Mouse (Mus musculus) gastrocnemius, adult 2 months (tissue): ENCODE measurements around the gene Kirrel. TPM values are rescaled to one million over a fixed set of nuclear protein-coding genes. Genes with fewer than 3 reads are reported as not detected.

Experiments used
- DNase-seq: peaks from one replicate; pipeline ENCODE4 v3.0.0; 2022
- H3K27ac ChIP-seq: fragments of 200-600 bp; 2 replicates; pipeline ENCODE4 v1.8.1; 2022; ENCODE audit warnings: mild to moderate bottlenecking
- H3K4me3 ChIP-seq: fragments of 200-600 bp; 2 replicates; pipeline ENCODE4 v1.8.1; 2022; ENCODE audit warnings: mild to moderate bottlenecking, moderate library complexity
- CTCF ChIP-seq: fragments of 200-600 bp; IDR thresholded peaks from 2 replicates; pipeline ENCODE4 v1.8.1; 2022; ENCODE audit warnings: antibody characterized with exemption, mild to moderate bottlenecking, moderate library complexity
- intact Hi-C: fragments of 180-260 bp; cut with DNase I; formaldehyde crosslinking; loops from one replicate; pipeline ENCODE4 v1.15.1; 2025
- total RNA-seq, 2 experiments: library from RNA; stranded (reverse); gene quantifications; 2 replicates each; pipeline ENCODE4 v1.2.3; 2021

Kirrel gene
- total RNA-seq, 2 experiments from 2014 or later = 4.1 to 5.7 TPM

DNA sequence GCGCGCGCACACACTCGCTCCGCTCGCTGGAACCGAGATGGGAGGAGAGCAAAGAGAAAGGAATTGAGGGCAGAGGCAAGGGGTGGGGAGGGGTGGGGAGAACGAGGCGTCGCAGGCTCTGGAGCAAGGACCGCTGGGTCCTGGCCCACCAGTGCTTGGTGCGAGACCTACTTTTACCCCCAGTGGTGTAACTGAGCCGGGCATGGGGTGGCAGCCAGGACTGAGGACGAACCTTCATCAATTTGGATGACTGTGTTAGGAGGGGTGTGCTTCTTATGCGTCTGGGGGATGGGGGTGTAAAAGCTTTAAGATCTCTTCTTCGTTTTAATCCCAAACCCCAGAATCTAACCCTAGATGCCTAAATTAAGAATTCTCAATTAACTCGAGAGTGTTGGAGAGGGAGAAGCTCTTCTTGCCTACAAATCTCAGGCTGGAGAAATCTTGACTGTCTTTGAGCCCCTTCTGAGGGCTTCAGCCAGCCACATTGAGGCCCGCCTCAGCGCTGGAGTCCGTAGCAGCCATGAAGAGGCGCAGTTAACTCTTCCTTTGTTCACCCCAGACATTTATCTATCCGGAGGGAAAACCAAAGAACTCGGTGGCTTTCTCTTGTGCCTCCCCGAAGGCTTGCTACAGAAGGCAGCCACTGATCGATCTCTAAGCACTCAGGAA lies 356 bp upstream of the Kirrel start:
- peak overlapping the region; percentile 75 for H3K4me3 ChIP-seq
- intact Hi-C loops = loop anchor here (1.0 to 5.0 kb wide), 2 partner anchors 85 to 143 kb away; no protein-coding TSS in a partner anchor
- DNase-seq = no peak
- TF ChIP-seq CTCF = peak; percentile 13; the same call in 1 of the 2 replicates
- H3K27ac ChIP-seq = peak overlapping the region; percentile 91

- peak overlapping the region; percentile 75 for H3K4me3 ChIP-seq
- DNase-seq = no peak
- no peak for TF ChIP-seq CTCF
- intact Hi-C loops = no loop called here
- H3K27ac ChIP-seq = peak overlapping the region; percentile 91
Observed at GRCm38 (mm10) chr3:87173486-87174085, 961 bp downstream of the Kirrel start.

DNA sequence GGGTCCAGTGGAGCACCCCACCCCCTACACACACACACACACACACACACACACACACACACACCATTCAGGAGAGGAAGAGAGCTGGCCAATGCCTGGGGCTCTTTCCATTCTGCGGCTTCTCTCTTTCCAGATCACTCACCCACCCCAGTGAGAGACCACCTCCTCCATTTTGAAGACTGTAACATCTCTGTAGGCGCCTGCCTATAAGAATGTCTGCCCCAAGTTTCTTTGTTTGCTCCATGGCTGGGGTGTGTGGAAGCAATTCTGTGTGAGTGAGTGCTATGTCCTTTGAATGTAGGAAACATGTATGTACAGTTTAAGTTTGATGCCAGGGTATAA lies 1.5 kb downstream of the Kirrel start:
- intact Hi-C loops = no loop called here
- TF ChIP-seq CTCF = no peak
- DNase-seq = no peak
- peak overlapping the region; percentile 91 for H3K27ac ChIP-seq
- peak overlapping the region; percentile 75 for H3K4me3 ChIP-seq

DNA sequence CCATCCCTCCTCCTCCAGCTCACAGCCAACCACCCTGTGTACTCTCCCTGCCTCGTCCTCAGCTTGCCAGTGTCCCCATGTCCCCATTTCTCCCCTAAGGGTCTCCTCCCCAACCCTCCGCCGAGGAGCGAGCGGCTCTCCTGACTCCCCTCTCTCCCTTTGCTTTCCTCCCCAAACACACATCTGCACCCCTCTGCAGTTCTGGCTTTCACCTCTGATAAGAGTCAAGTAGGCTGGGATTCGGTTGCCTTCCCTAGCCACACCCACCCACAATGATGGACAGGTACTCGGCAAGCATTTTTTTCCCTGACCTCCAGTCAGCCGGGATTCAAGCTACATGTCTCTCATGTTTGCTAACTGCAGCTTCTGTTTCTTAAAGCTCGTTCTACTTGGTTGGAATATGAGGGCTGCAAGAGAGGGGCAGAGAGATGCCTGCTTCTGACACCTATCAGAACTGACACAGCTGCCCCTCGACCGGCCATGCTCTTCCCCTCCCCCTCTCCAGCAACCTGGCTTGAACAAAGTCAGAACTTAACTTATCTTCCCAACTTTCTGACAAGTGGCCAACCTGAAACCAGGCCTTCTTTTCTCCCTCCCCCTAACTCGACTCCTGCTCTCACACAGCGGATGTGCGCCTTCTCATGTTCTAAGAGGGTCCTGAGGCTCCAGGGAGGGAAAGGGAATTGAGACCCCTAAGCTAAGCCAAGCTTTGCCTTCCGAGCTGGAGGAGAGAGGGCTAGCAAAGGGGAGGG lies 2.0 kb downstream of the Kirrel start:
- DNase-seq = no peak
- TF ChIP-seq CTCF = no peak
- Histone ChIP-seq H3K27ac (peak overlapping the region; percentile 91), H3K4me3 (peak overlapping the region; percentile 75)
- intact Hi-C loops = no loop called here

DNA sequence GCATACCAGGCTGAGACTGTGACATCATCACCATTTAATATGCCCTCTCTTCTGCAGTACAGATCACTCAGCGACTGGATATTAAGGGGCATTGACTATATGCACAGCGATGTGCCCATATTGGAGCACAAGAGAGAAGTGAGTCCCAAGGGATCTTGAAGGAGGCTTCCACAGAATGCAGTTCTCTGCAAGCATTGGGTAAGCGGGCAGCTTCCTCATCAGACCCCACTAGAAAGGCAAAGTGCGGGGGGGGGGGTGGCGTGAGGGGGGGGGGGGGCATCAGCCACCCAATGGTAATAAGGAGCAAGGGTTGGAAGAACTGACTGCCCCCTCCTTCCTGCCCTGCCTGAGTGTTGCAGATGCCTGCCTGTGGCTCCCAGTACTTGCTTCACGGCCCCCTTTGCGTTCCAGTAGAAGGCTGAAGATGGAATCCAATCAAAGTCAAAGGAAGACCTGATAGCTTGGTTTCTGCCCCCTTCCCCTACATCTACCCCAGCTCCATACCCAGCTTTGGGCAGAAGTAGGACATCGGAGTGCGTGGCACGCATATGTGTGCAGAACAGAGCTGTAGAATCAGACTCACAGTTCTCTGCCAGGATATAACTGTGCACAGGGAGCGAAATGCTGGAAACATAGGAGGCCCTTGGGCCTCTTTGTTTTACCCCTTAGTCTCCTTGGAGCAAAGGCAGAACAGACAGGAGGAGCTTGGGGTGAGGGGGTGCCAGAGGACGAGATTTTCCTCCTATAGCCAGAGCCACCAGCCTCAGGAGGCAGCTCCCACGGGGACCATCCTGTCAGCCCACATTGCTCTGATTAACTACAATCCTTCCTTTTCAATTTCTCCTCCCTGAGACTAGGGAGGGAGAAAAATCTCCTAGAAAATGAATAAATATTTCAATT lies 3.1 kb downstream of the Kirrel start:
- intact Hi-C loops = no loop called here

DNA sequence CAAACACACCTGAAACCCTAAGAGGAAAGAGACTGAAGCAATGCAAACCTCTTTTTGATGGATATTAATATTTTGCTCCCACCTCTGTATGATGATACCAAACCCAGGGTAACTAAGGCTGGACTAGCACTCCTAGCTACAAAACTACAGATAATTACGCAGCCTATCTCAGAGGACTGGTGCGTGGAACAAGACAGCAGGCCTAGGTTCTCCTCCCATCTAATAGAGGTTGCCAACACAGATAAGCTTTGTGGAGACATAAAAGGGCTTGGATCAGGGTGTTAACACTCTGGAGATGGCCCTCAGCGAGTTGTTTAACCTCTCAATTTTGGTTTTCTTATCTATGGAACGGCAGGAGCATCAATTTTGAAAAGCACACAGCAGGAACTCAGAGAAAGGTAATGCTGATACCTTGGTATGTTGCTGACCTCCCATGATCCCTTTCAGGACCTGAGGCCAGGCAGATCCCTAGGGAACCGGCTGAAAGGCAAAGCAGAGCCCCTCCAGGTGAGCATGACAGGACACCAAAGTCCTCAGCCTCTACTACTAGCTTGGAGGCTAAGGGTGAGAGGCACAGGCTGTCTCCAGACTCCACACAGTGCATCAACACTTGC lies 5.0 kb downstream of the Kirrel start:
- no peak for DNase-seq
- intact Hi-C loops = no loop called here
- H3K4me3 ChIP-seq = no peak overlapping the region
- peak overlapping the region; percentile 53 for H3K27ac ChIP-seq
- no peak for TF ChIP-seq CTCF

More for the DNA sequence above, 3.1 kb downstream of the Kirrel start:
- TF ChIP-seq CTCF = no peak
- no peak for DNase-seq
- Histone ChIP-seq H3K27ac (peak overlapping the region; percentile 91), H3K4me3 (peak overlapping the region; percentile 75)

- Histone ChIP-seq H3K4me3 (peak overlapping the region; percentile 13; the same call in 1 of the 2 replicates), H3K27ac (peak overlapping the region; percentile 53)
- no peak for TF ChIP-seq CTCF
- peak; percentile 60 for DNase-seq
- intact Hi-C loops = no loop called here
Observed at GRCm38 (mm10) chr3:87168756-87169155, 5.8 kb downstream of the Kirrel start.

- H3K4me3 ChIP-seq = no peak overlapping the region
- no peak for DNase-seq
- TF ChIP-seq CTCF = no peak
- intact Hi-C loops = no loop called here
- peak overlapping the region; percentile 53; the same call in 1 of the 2 replicates for H3K27ac ChIP-seq
Observed at GRCm38 (mm10) chr3:87167621-87168020, 6.9 kb downstream of the Kirrel start.

DNA sequence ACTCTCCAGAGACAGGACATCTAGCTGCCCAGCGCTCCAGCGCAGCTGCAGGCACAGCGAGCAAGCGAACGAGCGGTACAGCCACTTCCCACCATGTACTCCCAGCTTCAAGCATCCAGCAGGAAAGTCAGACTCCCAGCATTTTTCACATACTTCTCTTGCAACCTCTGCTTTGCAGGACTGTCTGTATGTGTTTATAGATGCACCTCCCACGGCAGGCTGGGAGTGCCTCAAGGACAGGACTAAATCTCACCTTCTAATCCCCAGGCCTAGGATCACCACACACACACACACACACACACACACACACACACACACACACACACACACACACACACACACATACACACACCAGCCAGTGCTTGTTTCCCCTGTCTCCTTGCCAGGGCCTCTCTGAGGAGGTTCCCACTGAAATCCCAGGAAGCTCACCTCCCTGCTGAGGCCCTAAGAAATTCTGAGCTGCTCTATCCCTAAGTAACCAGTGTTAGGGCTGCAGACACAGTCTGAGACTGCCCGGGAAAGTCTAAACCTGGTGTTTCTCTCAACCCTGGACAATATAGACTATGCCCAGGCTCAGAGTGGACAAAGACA lies 9.2 kb downstream of the Kirrel start:
- TF ChIP-seq CTCF = no peak
- DNase-seq = peak; percentile 24
- Histone ChIP-seq H3K27ac (peak overlapping the region; percentile 84), H3K4me3 (peak overlapping the region; percentile 26)
- intact Hi-C loops = no loop called here

- Histone ChIP-seq H3K27ac (peak overlapping the region; percentile 84), H3K4me3 (no peak overlapping the region)
- DNase-seq = peak; percentile 15
- no peak for TF ChIP-seq CTCF
- intact Hi-C loops = no loop called here
Observed at GRCm38 (mm10) chr3:87164099-87164815, 10.3 kb downstream of the Kirrel start.

GRCm38 (mm10) chr3:87163116-87163515 lies 11.4 kb downstream of the Kirrel start:
- intact Hi-C loops = no loop called here
- DNase-seq = peak; percentile 61
- Histone ChIP-seq H3K27ac (peak overlapping the region; percentile 84), H3K4me3 (no peak overlapping the region; the same call in 1 of the 2 replicates)
- TF ChIP-seq CTCF = no peak
